Mouse (Mus musculus): ENCODE results near the gene Nipsnap2. TPM values are rescaled to one million over a fixed set of nuclear protein-coding genes. Genes with fewer than 3 reads are reported as not detected.

Gene Nipsnap2
- total RNA-seq, 1 experiment from 2014 or later: 29.1 TPM

Other genes with a start within 250 kb of the Nipsnap2 start
- gene Sfswap, start 223.8 kb upstream of the Nipsnap2 start, total RNA-seq (2017): 153 and 154 TPM in 2 replicates
- 0.23 and 2.7 TPM in 2 replicates for gene Mmp17, start 140.9 kb upstream of the Nipsnap2 start, total RNA-seq (2017)
- gene Zfp11, start 55.0 kb upstream of the Nipsnap2 start, total RNA-seq (2017): 0.70 and 0.74 TPM in 2 replicates
- gene Sept14, start 16.6 kb upstream of the Nipsnap2 start, total RNA-seq (2017): not detected in 2 replicates
- gene Mrps17, start 9.6 kb upstream of the Nipsnap2 start, total RNA-seq (2017): 36.1 and 42.6 TPM in 2 replicates
- 8.3 and 11.2 TPM in 2 replicates for gene Psph, start 62.4 kb downstream of the Nipsnap2 start, total RNA-seq (2017)
- 6.4 and 8.6 TPM in 2 replicates for gene Sumf2, start 121.9 kb downstream of the Nipsnap2 start, total RNA-seq (2017)
- gene Chchd2, start 162.4 kb downstream of the Nipsnap2 start, total RNA-seq (2017): 116 and 119 TPM in 2 replicates
- 1.4 and 1.7 TPM in 2 replicates for gene Zbed5, start 170.7 kb downstream of the Nipsnap2 start, total RNA-seq (2017)
- 0.93 TPM in 1 of 2 replicates, not detected in the other for gene Phkg1, start 173.5 kb downstream of the Nipsnap2 start, total RNA-seq (2017)
- 10.5 and 13.3 TPM in 2 replicates for gene Nupr1l, start 183.5 kb downstream of the Nipsnap2 start, total RNA-seq (2017)
- gene Vkorc1l1, start 216.9 kb downstream of the Nipsnap2 start, total RNA-seq (2017): 11.9 and 14.3 TPM in 2 replicates